Mouse (Mus musculus): ENCODE results near the gene Tenm2. TPM values are rescaled to one million over a fixed set of nuclear protein-coding genes. Genes with fewer than 3 reads are reported as not detected.
A peak's percentile ranks its signal among the peaks of the same experiment; 100 is the strongest.

The Tenm2 gene
- polyA plus RNA-seq, 1 experiment from 2014 or later: 1.4 TPM

DNA sequence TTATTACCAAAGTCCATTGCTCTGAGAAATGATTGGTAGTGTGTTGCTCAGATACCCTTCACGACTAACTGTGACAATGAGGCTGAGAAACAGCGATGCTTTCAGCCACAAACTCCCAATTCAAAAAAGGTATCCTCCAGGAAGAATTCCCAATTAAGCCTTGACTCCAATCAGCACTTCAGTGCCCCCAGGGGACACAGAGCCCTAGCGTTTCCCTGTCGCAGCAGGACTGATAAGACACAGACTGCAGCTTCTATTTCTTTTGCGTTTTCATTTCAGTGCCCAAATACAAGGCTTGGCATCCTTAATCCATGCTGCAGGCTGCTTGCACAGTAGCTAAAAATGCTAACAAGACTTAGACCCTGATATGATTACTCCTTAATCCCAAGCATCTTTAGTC, 1186.2 kb downstream of the Tenm2 start:
- no peak overlapping the region for H3K27ac ChIP-seq (ENCODE audit: poor library complexity, severe bottlenecking)
- WGBS: 13% methylated on average over 5 of the region's 5 CpGs
- no peak for ATAC-seq (ENCODE audit: insufficient number of reproducible peaks, low FRiP score)
- H3K4me2 ChIP-seq: no peak overlapping the region
- H3K36me3 ChIP-seq: no peaks in the 10 kb centered on the region
- H3K27me3 ChIP-seq (replicated peaks): peaks cover 44% of the 10 kb centered on the region
- no peaks in the 10 kb centered on the region for H3K9me3 ChIP-seq (replicated peaks)
- H3K9ac ChIP-seq: no peak overlapping the region
- no peak overlapping the region for H3K4me3 ChIP-seq
- H3K4me1 ChIP-seq (replicated peaks): 0 out of 2 replicates have a peak, but pooled peaks cover 3% of the 10 kb centered on the region

DNA sequence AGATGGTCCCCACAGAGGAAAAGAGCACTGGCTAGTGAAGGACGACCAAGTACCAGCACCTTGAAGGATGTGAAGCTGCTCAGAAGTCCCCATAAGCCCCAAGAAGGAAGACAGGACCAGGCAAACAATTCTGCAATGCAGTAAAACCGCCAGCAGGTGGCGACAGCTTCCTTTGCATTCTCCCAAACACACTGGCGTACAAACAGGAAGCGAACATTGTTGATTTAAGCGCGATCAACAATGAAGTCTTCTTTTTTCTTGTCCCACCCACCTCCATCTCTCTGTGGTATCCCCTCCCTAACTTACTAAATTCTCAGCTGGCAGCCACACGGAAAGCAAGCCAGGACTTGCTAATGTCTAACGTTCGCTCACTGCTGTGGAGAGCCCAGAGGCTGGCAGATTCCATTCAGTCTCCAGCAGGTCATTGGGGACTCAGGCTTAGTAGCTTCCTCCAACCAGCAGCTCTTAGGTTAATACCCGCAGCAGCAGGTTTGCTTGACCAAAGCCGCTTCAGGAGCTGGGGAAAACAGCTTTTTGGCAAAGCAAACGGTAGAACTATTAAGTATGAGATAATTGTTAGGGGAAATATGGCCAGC, 1190.0 kb downstream of the Tenm2 start:
- Histone ChIP-seq H3K4me1 (replicated peaks) (0 out of 2 replicates have a peak, but pooled peaks cover 7% of the 10 kb centered on the region), H3K36me3 (no peaks in the 10 kb centered on the region), H3K4me3 (peak overlapping the region; percentile 58), H3K27me3 (replicated peaks) (peaks cover 27% of the 10 kb centered on the region), H3K9me3 (replicated peaks) (no peaks in the 10 kb centered on the region), H3K4me2 (peak overlapping the region; percentile 63), H3K9ac (peak overlapping the region; percentile 56; the same call in 1 of the 2 replicates), H3K27ac (ENCODE audit: poor library complexity, severe bottlenecking) (no peak overlapping the region)
- 2% methylated on average over 13 of the region's 13 CpGs for WGBS
- ATAC-seq (ENCODE audit: insufficient number of reproducible peaks, low FRiP score): peak; percentile 42; the same call in 1 of the 2 replicates

DNA sequence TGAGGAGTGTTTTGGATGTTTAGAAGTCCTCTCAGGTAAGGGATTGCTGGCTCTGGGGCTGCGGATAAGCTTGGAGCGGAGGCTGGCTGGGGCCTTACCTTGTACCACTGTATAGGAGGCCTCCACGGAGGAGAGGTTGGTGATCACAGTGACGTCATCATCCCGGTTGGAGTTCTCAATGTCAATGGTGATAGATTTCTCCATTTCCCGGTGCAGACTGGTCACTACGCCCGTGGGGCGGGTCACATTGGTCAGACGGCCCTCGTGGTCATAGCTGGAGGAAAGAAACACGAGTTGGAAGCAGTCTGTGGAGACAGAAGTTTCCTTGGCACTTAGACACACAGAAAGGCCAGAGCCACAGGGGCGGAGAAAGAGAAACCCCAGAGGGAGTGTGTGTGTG, 1194.4 kb downstream of the Tenm2 start:
- Histone ChIP-seq H3K9me3 (replicated peaks) (no peaks in the 10 kb centered on the region), H3K27me3 (replicated peaks) (0 out of 2 replicates have a peak, but pooled peaks cover 17% of the 10 kb centered on the region), H3K27ac (ENCODE audit: poor library complexity, severe bottlenecking) (no peak overlapping the region), H3K4me2 (no peak overlapping the region), H3K36me3 (no peaks in the 10 kb centered on the region), H3K4me3 (no peak overlapping the region), H3K9ac (no peak overlapping the region), H3K4me1 (replicated peaks) (peaks cover 14% of the 10 kb centered on the region)
- 74% methylated on average over 13 of the region's 13 CpGs for WGBS
- no peak for ATAC-seq (ENCODE audit: insufficient number of reproducible peaks, low FRiP score)

DNA sequence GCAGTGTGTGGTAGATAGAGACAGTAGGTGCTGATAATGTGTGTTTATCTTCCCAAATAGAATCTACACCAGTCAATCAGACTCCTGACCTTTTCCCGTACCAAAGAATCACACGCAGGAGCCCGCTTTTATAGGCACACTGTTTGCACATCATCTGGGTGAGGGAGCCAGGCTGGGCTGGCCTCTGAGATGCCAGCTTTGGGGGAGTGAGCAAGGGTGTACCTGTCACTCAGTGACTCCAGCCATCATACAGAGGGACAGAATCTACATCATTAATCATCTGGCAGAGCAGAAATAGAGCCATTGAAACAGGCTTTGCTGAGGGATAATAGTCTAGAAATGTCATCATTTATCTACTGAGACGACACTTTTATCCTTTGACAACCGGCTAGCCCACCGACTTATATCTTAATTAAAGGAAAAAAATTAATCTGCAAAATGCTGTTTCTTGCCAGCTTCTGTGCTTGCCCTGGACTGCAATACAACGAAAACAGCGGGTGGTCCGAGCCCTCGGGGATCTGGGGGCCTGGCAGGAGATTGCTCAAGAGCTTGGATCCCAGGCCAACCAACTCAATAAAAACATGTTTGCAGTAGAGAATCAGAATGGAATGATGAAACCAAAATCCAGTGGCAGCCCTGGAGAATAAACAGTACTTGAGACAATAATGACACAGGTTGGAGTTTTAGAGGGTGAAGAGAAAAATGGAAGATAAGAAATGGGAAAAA, 1195.1 kb downstream of the Tenm2 start:
- no peaks in the 10 kb centered on the region for H3K9me3 ChIP-seq (replicated peaks)
- H3K9ac ChIP-seq: no peak overlapping the region
- H3K4me2 ChIP-seq: no peak overlapping the region
- H3K36me3 ChIP-seq: no peaks in the 10 kb centered on the region
- 53% methylated on average over 10 of the region's 10 CpGs for WGBS
- H3K4me1 ChIP-seq (replicated peaks): peaks cover 21% of the 10 kb centered on the region
- no peak for ATAC-seq (ENCODE audit: insufficient number of reproducible peaks, low FRiP score)
- H3K4me3 ChIP-seq: no peak overlapping the region
- 0 out of 2 replicates have a peak, but pooled peaks cover 15% of the 10 kb centered on the region for H3K27me3 ChIP-seq (replicated peaks)
- H3K27ac ChIP-seq (ENCODE audit: poor library complexity, severe bottlenecking): no peak overlapping the region

DNA sequence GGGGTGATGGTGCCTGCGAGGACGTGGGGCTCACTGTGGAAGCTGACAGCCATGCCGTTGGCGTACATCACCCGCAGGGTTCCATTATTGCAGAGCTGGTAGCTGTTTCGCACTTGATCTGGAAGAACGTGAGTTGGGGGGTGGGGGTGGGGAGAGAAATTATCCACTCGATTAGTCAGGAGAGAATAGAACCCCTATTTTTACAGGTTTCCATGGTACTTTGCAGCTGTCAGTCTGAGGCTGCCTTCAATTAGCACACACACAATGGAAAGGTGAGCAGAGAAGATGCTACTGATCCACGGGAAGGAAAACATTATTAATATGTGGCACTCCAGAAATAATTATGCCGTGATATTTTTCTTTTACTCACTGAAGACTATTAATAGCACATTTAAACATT, 1195.9 kb downstream of the Tenm2 start:
- no peaks in the 10 kb centered on the region for H3K9me3 ChIP-seq (replicated peaks)
- H3K9ac ChIP-seq: no peak overlapping the region
- H3K36me3 ChIP-seq: no peaks in the 10 kb centered on the region
- no peak overlapping the region for H3K27ac ChIP-seq (ENCODE audit: poor library complexity, severe bottlenecking)
- 0 out of 2 replicates have a peak, but pooled peaks cover 15% of the 10 kb centered on the region for H3K27me3 ChIP-seq (replicated peaks)
- no peak overlapping the region for H3K4me2 ChIP-seq
- H3K4me3 ChIP-seq: no peak overlapping the region
- no peak for ATAC-seq (ENCODE audit: insufficient number of reproducible peaks, low FRiP score)
- WGBS: 86% methylated on average over 10 of the region's 10 CpGs
- H3K4me1 ChIP-seq (replicated peaks): peaks cover 21% of the 10 kb centered on the region

DNA sequence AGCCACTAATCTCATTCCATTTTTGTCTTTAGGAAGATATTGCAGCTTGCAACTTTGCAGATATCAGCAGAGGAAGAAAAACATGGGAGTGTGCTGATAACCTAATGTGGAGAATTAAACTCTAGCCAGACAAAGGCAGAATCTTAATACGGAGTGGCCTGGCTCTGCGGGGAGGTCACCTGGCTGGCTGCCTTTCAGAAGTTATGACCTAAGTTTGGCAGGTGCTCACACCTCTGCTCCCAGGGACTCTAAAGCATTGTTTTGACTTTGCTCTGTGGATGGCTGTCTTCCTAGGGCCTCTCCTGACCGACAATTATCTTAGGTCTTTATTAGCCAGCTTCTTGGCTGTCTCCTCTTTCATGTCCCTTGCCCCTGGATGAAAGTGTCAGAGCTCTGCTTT, 1197.4 kb downstream of the Tenm2 start:
- no peak overlapping the region for H3K9ac ChIP-seq

DNA sequence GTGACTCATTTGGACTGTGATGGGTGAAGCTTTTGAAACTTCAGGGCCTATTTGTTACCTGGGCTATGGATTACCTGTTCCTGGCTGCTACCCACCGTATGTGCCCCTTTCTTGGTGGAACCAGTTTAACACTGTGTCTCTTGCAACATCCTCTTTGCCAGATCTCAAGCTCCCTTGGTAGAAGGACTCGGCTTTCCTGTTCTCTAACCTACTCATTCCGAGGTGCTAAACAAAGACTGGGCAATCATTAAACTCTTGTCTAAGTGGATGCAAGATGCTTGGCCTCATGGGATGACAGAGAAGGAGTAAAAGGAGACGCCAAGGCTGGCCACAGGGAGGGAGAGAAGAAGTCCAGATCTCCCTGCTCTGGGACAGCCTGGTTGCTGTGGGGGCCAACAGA, 1198.5 kb downstream of the Tenm2 start:
- Histone ChIP-seq H3K9me3 (replicated peaks) (no peaks in the 10 kb centered on the region), H3K4me1 (replicated peaks) (peaks cover 17% of the 10 kb centered on the region), H3K4me2 (no peak overlapping the region), H3K27ac (ENCODE audit: poor library complexity, severe bottlenecking) (no peak overlapping the region), H3K4me3 (no peak overlapping the region), H3K9ac (no peak overlapping the region), H3K36me3 (no peaks in the 10 kb centered on the region), H3K27me3 (replicated peaks) (0 out of 2 replicates have a peak, but pooled peaks cover 11% of the 10 kb centered on the region)
- 65% methylated on average over 4 of the region's 4 CpGs for WGBS
- ATAC-seq (ENCODE audit: insufficient number of reproducible peaks, low FRiP score): no peak

More for the DNA sequence above, 1197.4 kb downstream of the Tenm2 start:
- no peak overlapping the region for H3K27ac ChIP-seq (ENCODE audit: poor library complexity, severe bottlenecking)
- H3K9me3 ChIP-seq (replicated peaks): no peaks in the 10 kb centered on the region
- H3K4me2 ChIP-seq: no peak overlapping the region
- peaks cover 17% of the 10 kb centered on the region for H3K4me1 ChIP-seq (replicated peaks)
- no peak for ATAC-seq (ENCODE audit: insufficient number of reproducible peaks, low FRiP score)
- H3K4me3 ChIP-seq: no peak overlapping the region
- WGBS: 34% methylated on average over 3 of the region's 3 CpGs
- H3K36me3 ChIP-seq: no peaks in the 10 kb centered on the region
- H3K27me3 ChIP-seq (replicated peaks): 0 out of 2 replicates have a peak, but pooled peaks cover 15% of the 10 kb centered on the region

DNA sequence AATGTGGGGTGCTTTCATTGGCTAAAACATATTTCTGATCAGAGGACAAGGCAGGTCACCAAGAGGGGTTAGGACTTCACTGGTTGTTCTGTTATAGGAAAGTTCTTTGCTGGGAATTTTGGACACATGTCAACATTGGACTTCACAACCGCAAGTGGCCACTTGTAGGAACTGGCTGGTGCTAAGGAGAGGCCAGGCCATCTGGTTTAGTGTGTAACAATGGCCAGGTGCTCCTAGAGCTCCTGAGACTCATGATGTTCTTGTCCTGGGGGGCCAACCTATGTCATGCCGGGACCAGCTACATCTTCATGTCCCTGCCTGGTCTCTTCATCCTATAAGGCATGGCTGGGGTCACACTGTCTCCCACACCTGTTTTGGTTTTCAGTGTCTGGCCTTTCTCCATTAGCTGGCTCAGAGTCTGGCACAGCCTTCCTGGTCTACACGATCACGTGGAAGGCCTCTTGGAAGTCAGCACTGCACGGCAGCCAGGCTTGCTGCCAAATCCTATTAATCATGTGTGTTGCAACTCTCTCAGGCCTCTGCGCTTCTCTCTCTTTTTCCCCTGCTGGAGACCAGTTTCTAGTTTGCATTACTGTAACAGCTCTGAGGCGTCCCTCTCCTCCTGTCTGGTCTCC, 1199.6 kb downstream of the Tenm2 start:
- no peak overlapping the region for H3K4me3 ChIP-seq
- H3K9me3 ChIP-seq (replicated peaks): no peaks in the 10 kb centered on the region
- no peak overlapping the region for H3K4me2 ChIP-seq
- no peak overlapping the region for H3K9ac ChIP-seq
- WGBS: 31% methylated on average over 7 of the region's 7 CpGs
- peaks cover 17% of the 10 kb centered on the region for H3K4me1 ChIP-seq (replicated peaks)
- 0 out of 2 replicates have a peak, but pooled peaks cover 11% of the 10 kb centered on the region for H3K27me3 ChIP-seq (replicated peaks)
- peak overlapping the region; percentile 40; the same call in 1 of the 2 replicates for H3K27ac ChIP-seq (ENCODE audit: poor library complexity, severe bottlenecking)
- H3K36me3 ChIP-seq: no peaks in the 10 kb centered on the region
- peak; percentile 73 for ATAC-seq (ENCODE audit: insufficient number of reproducible peaks, low FRiP score)

DNA sequence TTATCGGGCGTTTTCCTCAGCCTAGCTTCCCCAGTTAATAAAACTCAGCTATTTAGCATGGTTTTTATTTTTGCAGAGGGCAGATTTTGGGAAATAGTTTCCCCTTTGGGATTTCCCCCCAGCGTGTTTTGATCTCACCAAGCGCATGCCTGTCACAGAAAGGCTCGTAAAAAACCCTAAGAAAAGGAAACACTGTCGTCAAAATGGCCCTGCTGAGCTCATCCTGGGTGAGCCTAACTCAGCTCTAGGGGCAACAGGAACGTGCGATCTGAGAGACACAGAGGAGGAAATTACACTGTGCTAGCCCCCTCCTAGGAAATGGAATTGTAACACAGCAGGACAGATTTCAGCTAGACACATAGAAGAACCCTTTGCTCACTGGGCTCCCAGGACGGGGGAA, 1204.0 kb downstream of the Tenm2 start:
- Histone ChIP-seq H3K27ac (ENCODE audit: poor library complexity, severe bottlenecking) (no peak overlapping the region), H3K36me3 (no peaks in the 10 kb centered on the region), H3K27me3 (replicated peaks) (no peaks in the 10 kb centered on the region), H3K9me3 (replicated peaks) (0 out of 2 replicates have a peak, but pooled peaks cover 3% of the 10 kb centered on the region), H3K4me1 (replicated peaks) (peaks cover 21% of the 10 kb centered on the region), H3K9ac (no peak overlapping the region), H3K4me3 (no peak overlapping the region), H3K4me2 (no peak overlapping the region)
- no peak for ATAC-seq (ENCODE audit: insufficient number of reproducible peaks, low FRiP score)
- 47% methylated on average over 9 of the region's 9 CpGs for WGBS

DNA sequence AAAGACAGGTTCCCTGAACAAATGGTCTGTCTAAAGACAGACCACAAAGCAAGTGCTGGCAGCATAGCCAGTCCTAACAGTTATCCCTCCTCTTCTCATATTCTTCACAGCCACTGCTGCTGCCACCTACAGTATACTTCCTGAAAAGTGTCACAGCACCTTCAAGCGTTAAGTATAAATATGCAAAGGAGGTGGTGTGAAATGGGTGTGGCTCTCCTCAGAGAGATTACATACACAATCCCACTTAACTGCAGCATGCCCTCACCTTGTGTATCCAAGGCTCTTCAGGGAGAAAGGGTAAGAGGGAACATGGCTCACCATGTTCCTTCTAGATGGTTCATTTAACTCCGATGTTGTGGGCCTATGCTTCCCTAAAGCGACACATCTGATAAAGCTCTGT, 1215.8 kb downstream of the Tenm2 start:
- Histone ChIP-seq H3K36me3 (no peaks in the 10 kb centered on the region), H3K4me1 (replicated peaks) (no peaks in the 10 kb centered on the region), H3K27ac (ENCODE audit: poor library complexity, severe bottlenecking) (no peak overlapping the region), H3K9ac (no peak overlapping the region), H3K4me3 (no peak overlapping the region), H3K4me2 (no peak overlapping the region), H3K9me3 (replicated peaks) (peaks cover 3% of the 10 kb centered on the region; the same call in 1 of the 2 replicates), H3K27me3 (replicated peaks) (no peaks in the 10 kb centered on the region; the same call in 1 of the 2 replicates)
- 58% methylated on average over 3 of the region's 3 CpGs for WGBS
- no peak for ATAC-seq (ENCODE audit: insufficient number of reproducible peaks, low FRiP score)

DNA sequence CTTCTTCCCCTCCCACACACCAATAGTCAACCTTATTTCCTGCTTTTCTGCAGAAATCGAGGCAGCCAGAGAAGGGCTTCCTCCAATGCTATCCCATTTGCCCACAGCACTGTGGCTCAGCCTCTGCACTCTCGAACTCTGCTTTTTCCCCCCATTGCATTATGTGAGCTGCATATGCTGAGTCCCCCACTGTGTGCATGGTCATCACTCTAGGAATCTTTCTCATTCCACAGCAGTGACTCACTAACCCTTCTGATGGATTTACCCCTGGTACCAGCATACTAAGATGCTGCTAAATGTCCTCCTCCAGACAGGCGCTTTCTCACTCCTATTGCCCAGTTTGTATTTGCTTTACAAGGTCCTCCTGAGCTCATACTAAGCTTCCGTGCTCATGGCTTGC, 1222.6 kb downstream of the Tenm2 start:
- no peak overlapping the region for H3K4me3 ChIP-seq
- H3K9me3 ChIP-seq (replicated peaks): peaks cover 3% of the 10 kb centered on the region; the same call in 1 of the 2 replicates
- H3K9ac ChIP-seq: no peak overlapping the region
- H3K4me1 ChIP-seq (replicated peaks): no peaks in the 10 kb centered on the region
- no peak overlapping the region for H3K4me2 ChIP-seq
- no peaks in the 10 kb centered on the region for H3K36me3 ChIP-seq
- no peak for ATAC-seq (ENCODE audit: insufficient number of reproducible peaks, low FRiP score)
- H3K27me3 ChIP-seq (replicated peaks): no peaks in the 10 kb centered on the region; the same call in 1 of the 2 replicates
- WGBS: 61% methylated on average over 4 of the region's 4 CpGs
- no peak overlapping the region for H3K27ac ChIP-seq (ENCODE audit: poor library complexity, severe bottlenecking)

Data from heart, embryonic 12.5 days (tissue).